Mouse (Mus musculus): Measurements from ENCODE around the gene Prdm12. TPM values are rescaled to one million over a fixed set of nuclear protein-coding genes. Genes with fewer than 3 reads are reported as not detected.

The Prdm12 gene
- not detected in 2 replicates for polyA plus RNA-seq (2012; rRNA removed; ENCODE audit: low replicate concordance)

GRCm38 (mm10) chr2:31639901-31640608 is at the start of gene Prdm12:
Prdm12 (plus strand) TSS chr2:31640037.

GRCm38 (mm10) chr2:31670551-31671035 is 30.8 kb downstream of the Prdm12 start, which contains the start of gene Exosc2:
Exosc2 (plus strand) TSS chr2:31670715.

GRCm38 (mm10) chr2:31688074-31688925 is 48.5 kb downstream of the Prdm12 start, which contains the start of gene Abl1:
Abl1 (plus strand) TSS chr2:31688376.

Other genes starting within 250 kb of the Prdm12 start
- gene Ass1, start 169.8 kb upstream of the Prdm12 start, polyA plus RNA-seq (2012; rRNA removed; ENCODE audit: low replicate concordance) = 3.6 and 4.8 TPM in 2 replicates
- gene Fubp3, start 67.4 kb upstream of the Prdm12 start, polyA plus RNA-seq (2012; rRNA removed; ENCODE audit: low replicate concordance) = 21.1 and 29.8 TPM in 2 replicates
- gene Exosc2, start 30.7 kb downstream of the Prdm12 start, polyA plus RNA-seq (2012; rRNA removed; ENCODE audit: low replicate concordance) = 2.4 and 2.9 TPM in 2 replicates
- gene Abl1, start 48.3 kb downstream of the Prdm12 start, polyA plus RNA-seq (2012; rRNA removed; ENCODE audit: low replicate concordance) = 39.1 and 39.6 TPM in 2 replicates
- gene Qrfp, start 170.5 kb downstream of the Prdm12 start, polyA plus RNA-seq (2012; rRNA removed; ENCODE audit: low replicate concordance) = 0.07 and 0.17 TPM in 2 replicates
- gene Fibcd1, start 206.0 kb downstream of the Prdm12 start, polyA plus RNA-seq (2012; rRNA removed; ENCODE audit: low replicate concordance) = 0.36 and 0.63 TPM in 2 replicates
- 2.3 TPM in 2 replicates for gene Lamc3, start 247.3 kb downstream of the Prdm12 start, polyA plus RNA-seq (2012; rRNA removed; ENCODE audit: low replicate concordance)

Data from duodenum, adult 2 months (tissue).